Mouse (Mus musculus) intestine, embryonic 14.5 days (tissue): Measurements from ENCODE around the gene Lpin1. TPM values are rescaled to one million over a fixed set of nuclear protein-coding genes. Genes with fewer than 3 reads are reported as not detected.
A peak's percentile ranks its signal among the peaks of the same experiment; 100 is the strongest.

Experiments used
- ATAC-seq: fragments of 200-750 bp; cut with Nextera tagmentation; replicated peaks from 2 replicates; pipeline ENCODE4 v1.8.0; 2017; ENCODE audit warnings: low read depth, moderate number of reproducible peaks, moderate TSS enrichment, moderate library complexity; ENCODE audit not compliant: low FRiP score, low TSS enrichment
- DNase-seq: peaks from one replicate; pipeline ENCODE4 v3.0.0-alpha.2; 2018; ENCODE audit warnings: low spot score
- H3K27ac ChIP-seq: fragments of 300-500 bp; sonication (generic); 2 replicates; pipeline ENCODE4 v1.5.1; 2014; ENCODE audit warnings: low read depth, mild to moderate bottlenecking, control low read depth
- H3K27me3 ChIP-seq: fragments of 300-500 bp; sonication (generic); replicated peaks from 2 replicates; pipeline ENCODE4 v1.6.1; 2014; ENCODE audit warnings: low read length, control low read depth; ENCODE audit not compliant: control insufficient read depth, insufficient read depth
- H3K36me3 ChIP-seq: fragments of 300-500 bp; sonication (generic); 2 replicates; pipeline ENCODE4 v1.6.1; 2014; ENCODE audit warnings: low read length, control low read depth; ENCODE audit not compliant: control insufficient read depth, insufficient read depth
- H3K4me1 ChIP-seq: fragments of 300-500 bp; sonication (generic); replicated peaks from 2 replicates; pipeline ENCODE4 v1.6.1; 2014; ENCODE audit warnings: low read length, control low read depth, mixed read lengths; ENCODE audit not compliant: control insufficient read depth, insufficient read depth
- H3K4me2 ChIP-seq: fragments of 300-500 bp; sonication (generic); 2 replicates; pipeline ENCODE4 v1.6.1; 2014; ENCODE audit warnings: low read length
- H3K4me3 ChIP-seq: fragments of 300-500 bp; sonication (generic); 2 replicates; pipeline ENCODE4 v1.5.1; 2014; ENCODE audit warnings: low read depth, low read length, control low read depth, mixed read lengths
- H3K9ac ChIP-seq: fragments of 300-500 bp; sonication (generic); 2 replicates; pipeline ENCODE4 v1.6.1; 2014; ENCODE audit warnings: mild to moderate bottlenecking, low read length
- H3K9me3 ChIP-seq: fragments of 300-500 bp; sonication (generic); 2 replicates; pipeline ENCODE4 v1.6.1; 2016; ENCODE audit warnings: low read length, control low read depth; ENCODE audit not compliant: control insufficient read depth
- WGBS: fragments of 180-500 bp; shearing (Covaris S2); extraction: QIAGEN DNeasy Blood & Tissue Kit; methylation state at CpG from one replicate; pipeline ENCODE4 v1.1.7; 2014; 5-methylcytosine and 5-hydroxymethylcytosine counted together
- polyA plus RNA-seq: library from polyadenylated mRNA; unstranded; fragments of >200 nt; fragmentation: Nextera tagmentation; extraction: Ambion mirVana; gene quantifications from 2 replicates; pipeline ENCODE4 v1.2.1, GENCODE M21; 2014

Gene Lpin1
- polyA plus RNA-seq, 1 experiment from 2014 or later: 8.4 TPM

- no peaks in the 10 kb centered on the region for H3K4me1 ChIP-seq
- H3K36me3 ChIP-seq: no peaks in the 10 kb centered on the region
- WGBS: 91% methylated on average over 1 of the region's 1 CpGs
- H3K4me2 ChIP-seq: no peak overlapping the region
- H3K9ac ChIP-seq: no peak overlapping the region
- no peak overlapping the region for H3K4me3 ChIP-seq
- no peaks in the 10 kb centered on the region for H3K27me3 ChIP-seq
- H3K9me3 ChIP-seq: no peaks in the 10 kb centered on the region
- no peak for ATAC-seq
- no peak for DNase-seq
- no peak overlapping the region for H3K27ac ChIP-seq
Measured at GRCm38 (mm10) chr12:16630866-16631185, 20.1 kb upstream of the Lpin1 start.

- ATAC-seq (no peak), DNase-seq (no peak)
- no peak overlapping the region for H3K9ac ChIP-seq
- no peak overlapping the region for H3K27ac ChIP-seq
- no peaks in the 10 kb centered on the region for H3K4me1 ChIP-seq
- no peak overlapping the region for H3K4me3 ChIP-seq
- no peak overlapping the region for H3K4me2 ChIP-seq
- no peaks in the 10 kb centered on the region for H3K9me3 ChIP-seq
- H3K36me3 ChIP-seq: no peaks in the 10 kb centered on the region
- WGBS: 60% methylated on average over 7 of the region's 7 CpGs
- H3K27me3 ChIP-seq: no peaks in the 10 kb centered on the region
Measured at GRCm38 (mm10) chr12:16630152-16630865, 19.5 kb upstream of the Lpin1 start.

- Histone ChIP-seq H3K4me1 (peaks cover 13% of the 10 kb centered on the region), H3K9ac (no peak overlapping the region), H3K27ac (no peak overlapping the region), H3K9me3 (no peaks in the 10 kb centered on the region), H3K4me2 (no peak overlapping the region), H3K36me3 (no peaks in the 10 kb centered on the region), H3K4me3 (no peak overlapping the region), H3K27me3 (no peaks in the 10 kb centered on the region)
- ATAC-seq (no peak), DNase-seq (no peak)
- WGBS: 74% methylated on average over 3 of the region's 3 CpGs
Measured at GRCm38 (mm10) chr12:16620230-16620629, 9.5 kb upstream of the Lpin1 start.

GRCm38 (mm10) chr12:16619453-16619852, 8.7 kb upstream of the Lpin1 start:
- no peaks in the 10 kb centered on the region for H3K9me3 ChIP-seq
- no peak overlapping the region for H3K9ac ChIP-seq
- H3K4me2 ChIP-seq: no peak overlapping the region
- peaks cover 13% of the 10 kb centered on the region for H3K4me1 ChIP-seq
- H3K27ac ChIP-seq: no peak overlapping the region
- WGBS: 88% methylated on average over 6 of the region's 6 CpGs
- ATAC-seq (no peak), DNase-seq (no peak)
- no peak overlapping the region for H3K4me3 ChIP-seq
- H3K36me3 ChIP-seq: no peaks in the 10 kb centered on the region
- H3K27me3 ChIP-seq: no peaks in the 10 kb centered on the region

GRCm38 (mm10) chr12:16618512-16619274, 7.9 kb upstream of the Lpin1 start:
- ATAC-seq: peak; percentile 82; the same call in 1 of the 2 replicates

GRCm38 (mm10) chr12:16615738-16616137, 5.0 kb upstream of the Lpin1 start:
- ATAC-seq (no peak), DNase-seq (no peak)
- 54% methylated on average over 2 of the region's 2 CpGs for WGBS
- no peak overlapping the region for H3K4me3 ChIP-seq
- H3K9ac ChIP-seq: no peak overlapping the region
- H3K27me3 ChIP-seq: no peaks in the 10 kb centered on the region
- H3K27ac ChIP-seq: no peak overlapping the region
- H3K4me1 ChIP-seq: peaks cover 13% of the 10 kb centered on the region
- no peaks in the 10 kb centered on the region for H3K36me3 ChIP-seq
- no peaks in the 10 kb centered on the region for H3K9me3 ChIP-seq
- no peak overlapping the region for H3K4me2 ChIP-seq

More at GRCm38 (mm10) chr12:16618512-16619274, 7.9 kb upstream of the Lpin1 start:
- Histone ChIP-seq H3K27ac (no peak overlapping the region), H3K9me3 (no peaks in the 10 kb centered on the region), H3K36me3 (no peaks in the 10 kb centered on the region), H3K4me3 (no peak overlapping the region), H3K4me2 (no peak overlapping the region), H3K27me3 (no peaks in the 10 kb centered on the region), H3K9ac (no peak overlapping the region), H3K4me1 (peaks cover 13% of the 10 kb centered on the region)
- WGBS: 17% methylated on average over 11 of the region's 12 CpGs
- peak; percentile 77 for DNase-seq

GRCm38 (mm10) chr12:16614556-16614955, 3.8 kb upstream of the Lpin1 start:
- H3K9me3 ChIP-seq: no peaks in the 10 kb centered on the region
- no peak overlapping the region for H3K9ac ChIP-seq
- H3K4me2 ChIP-seq: no peak overlapping the region
- DNase-seq (no peak), ATAC-seq (no peak)
- WGBS: 51% methylated on average over 3 of the region's 3 CpGs
- H3K36me3 ChIP-seq: no peaks in the 10 kb centered on the region
- H3K4me3 ChIP-seq: no peak overlapping the region
- H3K4me1 ChIP-seq: peaks cover 13% of the 10 kb centered on the region
- no peaks in the 10 kb centered on the region for H3K27me3 ChIP-seq
- H3K27ac ChIP-seq: no peak overlapping the region

GRCm38 (mm10) chr12:16605624-16606023, 5.1 kb downstream of the Lpin1 start:
- Histone ChIP-seq H3K27ac (no peak overlapping the region), H3K9ac (no peak overlapping the region), H3K9me3 (no peaks in the 10 kb centered on the region), H3K4me1 (no peaks in the 10 kb centered on the region), H3K4me3 (no peak overlapping the region), H3K27me3 (no peaks in the 10 kb centered on the region), H3K4me2 (no peak overlapping the region), H3K36me3 (no peaks in the 10 kb centered on the region)
- ATAC-seq: no peak
- 61% methylated on average over 5 of the region's 5 CpGs for WGBS
- no peak for DNase-seq

- no peaks in the 10 kb centered on the region for H3K27me3 ChIP-seq
- H3K4me3 ChIP-seq: no peak overlapping the region
- ATAC-seq: no peak
- H3K36me3 ChIP-seq: no peaks in the 10 kb centered on the region
- no peak overlapping the region for H3K9ac ChIP-seq
- H3K9me3 ChIP-seq: no peaks in the 10 kb centered on the region
- H3K4me2 ChIP-seq: no peak overlapping the region
- 88% methylated on average over 4 of the region's 4 CpGs for WGBS
- no peak for DNase-seq
- no peaks in the 10 kb centered on the region for H3K4me1 ChIP-seq
- H3K27ac ChIP-seq: no peak overlapping the region
Measured at GRCm38 (mm10) chr12:16602271-16602670, 8.5 kb downstream of the Lpin1 start.
